Mouse (Mus musculus): ENCODE measurements at regions not wholly inside any gene's neighbourhood (a gene's known extent, or its start where the extent isn't known, plus 50 kb on each side); places are given as distances from the start of the nearest gene placed in this dataset.

- DNase-seq (ENCODE audit: low spot score in 2 of 2), result no peak
These were observed 277.7 kb upstream of the Xylt1 start for GRCm38 (mm10) chr7:117103035-117103434.

GRCm38 (mm10) chr7:117106691-117107191 lies 274.0 kb upstream of the Xylt1 start:
- no peak for DNase-seq (ENCODE audit: low spot score in 2 of 2)

- DNase-seq (ENCODE audit: low spot score in 2 of 2), result no peak
These were observed 272.4 kb upstream of the Xylt1 start for GRCm38 (mm10) chr7:117108391-117108790.

- no peak for DNase-seq (ENCODE audit: low spot score in 2 of 2)
These were observed 253.1 kb upstream of the Xylt1 start for GRCm38 (mm10) chr7:117127728-117128127.

GRCm38 (mm10) chr7:117134869-117135268 lies 245.9 kb upstream of the Xylt1 start:
- DNase-seq (ENCODE audit: low spot score in 2 of 2), result no peak

GRCm38 (mm10) chr7:117138681-117139080 lies 242.1 kb upstream of the Xylt1 start:
- no peak for DNase-seq (ENCODE audit: low spot score in 2 of 2)

GRCm38 (mm10) chr7:117139245-117139970 lies 241.4 kb upstream of the Xylt1 start:
- DNase-seq (ENCODE audit: low spot score in 2 of 2), result peak; percentile 30 to 36

GRCm38 (mm10) chr7:117139971-117140247 lies 240.9 kb upstream of the Xylt1 start:
- no peak for DNase-seq (ENCODE audit: low spot score in 2 of 2)

- DNase-seq (ENCODE audit: low spot score in 2 of 2), result no peak
These were observed 234.0 kb upstream of the Xylt1 start for GRCm38 (mm10) chr7:117146809-117147208.

- no peak for DNase-seq (ENCODE audit: low spot score in 2 of 2)
These were observed 230.4 kb upstream of the Xylt1 start for GRCm38 (mm10) chr7:117150355-117150754.

- no peak for DNase-seq (ENCODE audit: low spot score in 2 of 2)
These were observed 226.8 kb upstream of the Xylt1 start for GRCm38 (mm10) chr7:117153826-117154550.

- DNase-seq (ENCODE audit: low spot score in 2 of 2), result no peak
These were observed 219.4 kb upstream of the Xylt1 start for GRCm38 (mm10) chr7:117161193-117161908.

- no peak for DNase-seq (ENCODE audit: low spot score in 2 of 2)
These were observed 205.9 kb upstream of the Xylt1 start for GRCm38 (mm10) chr7:117174811-117175422.

- no peak for DNase-seq (ENCODE audit: low spot score in 2 of 2)
These were observed 196.8 kb upstream of the Xylt1 start for GRCm38 (mm10) chr7:117184011-117184410.

GRCm38 (mm10) chr7:117185891-117186290 lies 194.9 kb upstream of the Xylt1 start:
- DNase-seq (ENCODE audit: low spot score in 2 of 2), result no peak

GRCm38 (mm10) chr7:117196611-117197010 lies 184.2 kb upstream of the Xylt1 start:
- DNase-seq (ENCODE audit: low spot score in 2 of 2), result no peak

- DNase-seq (ENCODE audit: low spot score in 2 of 2), result no peak
These were observed 154.5 kb upstream of the Xylt1 start for GRCm38 (mm10) chr7:117226294-117226693.

- DNase-seq (ENCODE audit: low spot score in 2 of 2), result no peak
These were observed 151.2 kb upstream of the Xylt1 start for GRCm38 (mm10) chr7:117229619-117230018.

GRCm38 (mm10) chr7:117256819-117257218 lies 124.0 kb upstream of the Xylt1 start:
- no peak for DNase-seq (ENCODE audit: low spot score in 2 of 2)

GRCm38 (mm10) chr7:117258557-117258956 lies 122.2 kb upstream of the Xylt1 start:
- DNase-seq (ENCODE audit: low spot score in 2 of 2), result no peak

GRCm38 (mm10) chr7:117259151-117259550 lies 121.6 kb upstream of the Xylt1 start:
- DNase-seq (ENCODE audit: low spot score in 2 of 2), result no peak

GRCm38 (mm10) chr7:117259674-117260294 lies 121.0 kb upstream of the Xylt1 start:
- no peak for DNase-seq (ENCODE audit: low spot score in 2 of 2)
